Mouse (Mus musculus): ENCODE data around the gene Zc3h14. TPM values are rescaled to one million over a fixed set of nuclear protein-coding genes. Genes with fewer than 3 reads are reported as not detected.

Gene Zc3h14
- polyA plus RNA-seq, 1 experiment from 2014 or later, result 34.1 TPM

DNA sequence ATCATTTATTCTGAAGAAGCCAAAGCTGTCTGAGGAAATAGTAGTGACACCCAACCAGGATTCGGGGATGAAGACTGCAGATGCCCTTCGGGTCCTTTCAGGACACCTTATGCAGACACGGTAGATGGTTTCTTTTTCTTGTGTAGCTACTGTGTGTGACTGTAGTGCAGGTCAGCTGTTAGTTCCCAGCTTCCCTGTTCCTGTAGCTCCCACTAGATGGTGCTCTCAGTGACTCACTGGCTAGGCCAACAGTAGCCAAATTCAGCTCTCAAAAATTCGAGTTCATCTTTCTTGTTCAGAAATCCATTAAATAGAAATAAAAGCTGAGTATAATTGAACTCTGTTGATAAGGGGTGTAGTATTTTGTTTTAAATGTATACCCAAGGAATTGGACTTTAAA is 32.4 kb downstream of the Zc3h14 start:
- Histone ChIP-seq H3K4me1 (replicated peaks; ENCODE audit: control insufficient read depth, insufficient read depth, low read length) (no peaks in the 10 kb centered on the region), H3K36me3 (ENCODE audit: control insufficient read depth, insufficient read depth) (peaks cover 79% of the 10 kb centered on the region), H3K27ac (ENCODE audit: low read depth, low read length) (no peak overlapping the region), H3K4me2 (replicated peaks; ENCODE audit: low read depth) (no peak overlapping the region), H3K9ac (ENCODE audit: low read depth, low read length) (no peak overlapping the region), H3K27me3 (replicated peaks; ENCODE audit: control insufficient read depth, insufficient read depth, low read length) (no peaks in the 10 kb centered on the region), H3K4me3 (ENCODE audit: low read depth, low read length) (no peak overlapping the region), H3K9me3 (ENCODE audit: control insufficient read depth) (no peaks in the 10 kb centered on the region)
- WGBS, result 84% methylated on average over 4 of the region's 4 CpGs
- peak; percentile 60 for TF ChIP-seq CTCF (IDR thresholded peaks at IDR 0.05; ENCODE audit: low read depth)
- no peak for ATAC-seq

GRCm38 (mm10) chr12:98784251-98784650 is 37.5 kb downstream of the Zc3h14 start:
- WGBS, result 100% methylated on average over 1 of the region's 1 CpGs
- no peak for ATAC-seq
- Histone ChIP-seq H3K27ac (ENCODE audit: low read depth, low read length) (no peak overlapping the region), H3K4me1 (replicated peaks; ENCODE audit: control insufficient read depth, insufficient read depth, low read length) (no peaks in the 10 kb centered on the region), H3K4me2 (replicated peaks; ENCODE audit: low read depth) (no peak overlapping the region), H3K36me3 (ENCODE audit: control insufficient read depth, insufficient read depth) (peaks cover 75% of the 10 kb centered on the region), H3K4me3 (ENCODE audit: low read depth, low read length) (no peak overlapping the region), H3K27me3 (replicated peaks; ENCODE audit: control insufficient read depth, insufficient read depth, low read length) (no peaks in the 10 kb centered on the region), H3K9me3 (ENCODE audit: control insufficient read depth) (no peaks in the 10 kb centered on the region), H3K9ac (ENCODE audit: low read depth, low read length) (no peak overlapping the region)
- no peak for TF ChIP-seq CTCF (IDR thresholded peaks at IDR 0.05; ENCODE audit: low read depth)

- peaks cover 14% of the 10 kb centered on the region for H3K36me3 ChIP-seq (ENCODE audit: control insufficient read depth, insufficient read depth)
- H3K4me2 ChIP-seq (replicated peaks; ENCODE audit: low read depth), result no peak overlapping the region
- no peaks in the 10 kb centered on the region for H3K4me1 ChIP-seq (replicated peaks; ENCODE audit: control insufficient read depth, insufficient read depth, low read length)
- no peaks in the 10 kb centered on the region for H3K27me3 ChIP-seq (replicated peaks; ENCODE audit: control insufficient read depth, insufficient read depth, low read length)
- H3K9me3 ChIP-seq (ENCODE audit: control insufficient read depth), result no peaks in the 10 kb centered on the region
- H3K27ac ChIP-seq (ENCODE audit: low read depth, low read length), result no peak overlapping the region
- no peak overlapping the region for H3K4me3 ChIP-seq (ENCODE audit: low read depth, low read length)
- TF ChIP-seq CTCF (IDR thresholded peaks at IDR 0.05; ENCODE audit: low read depth), result no peak
- WGBS, result 97% methylated on average over 3 of the region's 3 CpGs
- H3K9ac ChIP-seq (ENCODE audit: low read depth, low read length), result no peak overlapping the region
- no peak for ATAC-seq
Observed at GRCm38 (mm10) chr12:98795731-98796318, 49.1 kb downstream of the Zc3h14 start.

DNA sequence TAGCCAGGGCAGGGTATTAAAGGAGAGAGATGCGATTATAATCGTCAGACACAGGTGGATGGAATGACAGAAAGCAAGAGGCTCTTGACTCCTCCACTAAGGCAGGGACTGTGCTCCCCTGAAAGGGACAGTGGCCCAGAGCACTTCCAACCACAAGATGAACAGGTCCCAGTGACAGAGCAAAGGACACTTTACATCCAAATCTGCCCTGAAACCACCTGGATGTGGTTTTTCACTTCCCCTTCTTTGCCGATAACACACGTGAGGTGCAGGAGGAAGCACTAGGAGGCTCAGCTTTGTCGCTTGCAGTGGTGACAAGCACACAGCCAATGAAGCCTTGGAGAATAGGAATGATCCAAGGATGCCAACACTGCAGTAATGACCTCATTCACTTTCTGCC is 53.6 kb downstream of the Zc3h14 start:
- Histone ChIP-seq H3K36me3 (ENCODE audit: control insufficient read depth, insufficient read depth) (no peaks in the 10 kb centered on the region), H3K4me2 (replicated peaks; ENCODE audit: low read depth) (no peak overlapping the region), H3K27me3 (replicated peaks; ENCODE audit: control insufficient read depth, insufficient read depth, low read length) (no peaks in the 10 kb centered on the region), H3K4me1 (replicated peaks; ENCODE audit: control insufficient read depth, insufficient read depth, low read length) (no peaks in the 10 kb centered on the region), H3K4me3 (ENCODE audit: low read depth, low read length) (no peak overlapping the region), H3K9me3 (ENCODE audit: control insufficient read depth) (no peaks in the 10 kb centered on the region), H3K27ac (ENCODE audit: low read depth, low read length) (no peak overlapping the region), H3K9ac (ENCODE audit: low read depth, low read length) (no peak overlapping the region)
- no peak for ATAC-seq
- 77% methylated on average over 5 of the region's 5 CpGs for WGBS
- TF ChIP-seq CTCF (IDR thresholded peaks at IDR 0.05; ENCODE audit: low read depth), result no peak

GRCm38 (mm10) chr12:98802245-98802644 is 55.5 kb downstream of the Zc3h14 start:
- WGBS, result 64% methylated on average over 3 of the region's 3 CpGs
- Histone ChIP-seq H3K9me3 (ENCODE audit: control insufficient read depth) (no peaks in the 10 kb centered on the region), H3K4me3 (ENCODE audit: low read depth, low read length) (no peak overlapping the region), H3K36me3 (ENCODE audit: control insufficient read depth, insufficient read depth) (no peaks in the 10 kb centered on the region), H3K4me2 (replicated peaks; ENCODE audit: low read depth) (no peak overlapping the region), H3K27me3 (replicated peaks; ENCODE audit: control insufficient read depth, insufficient read depth, low read length) (no peaks in the 10 kb centered on the region), H3K27ac (ENCODE audit: low read depth, low read length) (no peak overlapping the region), H3K4me1 (replicated peaks; ENCODE audit: control insufficient read depth, insufficient read depth, low read length) (no peaks in the 10 kb centered on the region), H3K9ac (ENCODE audit: low read depth, low read length) (no peak overlapping the region)
- TF ChIP-seq CTCF (IDR thresholded peaks at IDR 0.05; ENCODE audit: low read depth), result no peak
- no peak for ATAC-seq

- ATAC-seq, result no peak
- TF ChIP-seq CTCF (IDR thresholded peaks at IDR 0.05; ENCODE audit: low read depth), result no peak
- Histone ChIP-seq H3K4me2 (replicated peaks; ENCODE audit: low read depth) (no peak overlapping the region), H3K27me3 (replicated peaks; ENCODE audit: control insufficient read depth, insufficient read depth, low read length) (no peaks in the 10 kb centered on the region), H3K36me3 (ENCODE audit: control insufficient read depth, insufficient read depth) (no peaks in the 10 kb centered on the region), H3K4me3 (ENCODE audit: low read depth, low read length) (no peak overlapping the region), H3K9ac (ENCODE audit: low read depth, low read length) (no peak overlapping the region), H3K27ac (ENCODE audit: low read depth, low read length) (no peak overlapping the region), H3K9me3 (ENCODE audit: control insufficient read depth) (no peaks in the 10 kb centered on the region), H3K4me1 (replicated peaks; ENCODE audit: control insufficient read depth, insufficient read depth, low read length) (no peaks in the 10 kb centered on the region)
- 84% methylated on average over 3 of the region's 3 CpGs for WGBS
Observed at GRCm38 (mm10) chr12:98804078-98804748, 57.4 kb downstream of the Zc3h14 start.
